Mouse (Mus musculus) embryo, embryonic 11 days (tissue): ENCODE data around the gene Reps1.

ENCODE experiments used
- DNase-seq: peaks from one replicate; pipeline ENCODE4 v3.0.0-alpha.2; 2015

Gene Reps1

DNA sequence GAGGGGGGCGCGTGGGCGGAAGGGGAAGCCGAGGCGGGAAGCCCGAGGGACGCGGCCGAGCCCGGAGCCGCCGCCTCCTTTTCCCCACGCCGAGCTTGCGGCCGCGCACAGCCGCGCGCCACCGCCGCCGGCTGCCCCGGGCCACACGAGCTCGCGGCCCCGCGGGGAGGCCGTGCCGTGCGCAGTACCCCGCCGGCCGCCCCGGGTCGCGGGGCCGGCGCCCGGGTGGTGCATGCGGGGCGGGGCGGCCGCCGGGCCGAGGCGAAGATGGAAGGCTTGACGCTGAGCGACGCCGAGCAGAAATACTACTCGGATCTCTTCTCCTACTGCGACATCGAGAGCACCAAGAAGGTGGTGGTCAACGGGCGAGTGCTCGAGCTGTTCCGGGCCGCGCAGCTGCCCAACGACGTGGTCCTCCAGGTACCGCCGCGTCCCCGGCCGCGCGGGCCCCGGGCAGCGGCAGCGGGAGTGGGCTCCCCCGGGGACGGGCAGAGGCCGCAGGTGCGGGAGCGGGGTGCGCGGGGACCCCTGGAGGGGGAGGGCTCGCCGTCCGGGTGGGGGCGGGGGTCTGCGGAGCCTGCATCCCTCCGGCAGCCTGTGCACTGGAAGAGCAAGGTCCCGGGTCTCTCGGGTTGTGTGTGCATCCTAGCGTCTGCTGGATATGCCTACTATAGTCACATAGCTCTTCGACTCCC lies at the start of gene Reps1:
Gene Reps1 (plus strand): TSS at position 166 of the 695 bp plus-strand sequence.
- peak; percentile 71 for DNase-seq

DNA sequence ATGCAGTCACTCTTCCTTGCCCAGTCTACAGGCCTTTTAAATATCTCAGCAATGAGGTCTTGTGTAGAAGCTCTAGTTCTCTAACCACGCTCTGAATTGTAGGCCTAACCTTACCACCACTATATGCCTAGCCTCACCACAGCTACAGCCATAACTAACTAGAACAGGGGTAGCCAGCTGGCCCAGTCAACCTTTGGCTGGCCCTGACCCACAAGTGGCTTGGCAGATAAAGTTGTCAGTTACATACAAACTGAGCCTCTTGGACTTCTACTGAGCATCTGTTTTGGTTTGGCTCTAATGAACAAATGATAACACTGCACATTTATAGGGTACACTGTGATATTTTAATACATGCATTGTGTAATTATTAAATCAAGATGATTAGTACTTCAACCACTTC lies 48.9 kb upstream of the Reps1 start:
- no peak for DNase-seq

DNA sequence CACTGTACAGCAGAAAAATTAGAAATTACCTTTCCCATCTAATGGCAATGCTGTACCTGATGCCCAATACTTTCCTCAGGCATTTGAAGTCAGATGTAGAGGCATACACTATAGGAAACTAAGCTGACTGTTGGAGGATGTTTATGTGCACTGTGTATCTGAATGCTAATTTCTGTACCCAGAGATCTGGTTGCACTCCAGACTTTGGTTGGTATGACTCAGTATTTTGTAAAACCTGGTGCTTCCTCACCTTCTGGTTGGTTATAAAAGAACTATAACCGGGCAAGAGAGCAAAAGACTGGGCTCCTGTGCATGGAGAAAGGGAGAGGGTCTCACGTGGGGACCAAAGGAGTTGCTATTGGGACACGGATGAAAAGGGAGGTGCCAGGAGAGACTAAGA lies 48.4 kb upstream of the Reps1 start:
- DNase-seq, result no peak

DNA sequence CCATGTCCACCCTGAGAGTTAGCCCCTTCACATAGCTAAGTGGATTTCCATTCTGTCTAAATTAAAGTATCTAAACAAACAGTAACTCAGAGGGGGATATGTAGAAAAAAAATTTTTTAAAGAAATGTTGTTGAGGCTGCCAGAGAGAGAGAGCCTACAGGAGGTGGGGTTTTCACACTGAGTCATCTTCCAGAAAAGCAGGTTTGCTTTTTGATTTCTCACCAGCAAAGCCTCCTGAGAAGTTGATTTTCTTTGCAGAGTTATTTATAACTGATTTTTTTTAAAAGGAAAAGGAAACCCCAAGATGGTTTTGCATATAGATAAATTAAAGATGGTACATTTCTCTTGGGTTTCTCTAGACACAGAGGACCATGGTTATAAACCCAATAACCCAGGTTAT lies 47.5 kb upstream of the Reps1 start:
- no peak for DNase-seq

DNA sequence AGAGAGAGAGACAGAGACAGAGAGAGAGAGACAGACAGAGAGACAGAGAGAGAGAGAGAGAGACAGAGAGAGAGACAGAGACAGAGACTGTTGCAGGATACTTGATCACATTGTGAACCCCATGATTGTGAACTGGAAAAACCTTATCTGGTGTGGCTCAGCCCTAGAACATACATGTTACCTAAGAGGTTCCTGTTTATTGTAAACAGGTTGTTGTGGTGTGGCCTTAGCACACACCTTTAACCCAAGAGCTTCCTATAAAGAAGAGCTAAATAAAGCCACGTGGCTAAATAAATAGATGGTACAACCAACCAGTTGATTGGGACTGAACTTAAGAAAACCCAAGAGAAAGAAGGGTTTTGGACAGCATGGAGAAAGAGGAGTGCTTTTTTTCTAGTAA lies 45.9 kb upstream of the Reps1 start:
- DNase-seq, result no peak

DNA sequence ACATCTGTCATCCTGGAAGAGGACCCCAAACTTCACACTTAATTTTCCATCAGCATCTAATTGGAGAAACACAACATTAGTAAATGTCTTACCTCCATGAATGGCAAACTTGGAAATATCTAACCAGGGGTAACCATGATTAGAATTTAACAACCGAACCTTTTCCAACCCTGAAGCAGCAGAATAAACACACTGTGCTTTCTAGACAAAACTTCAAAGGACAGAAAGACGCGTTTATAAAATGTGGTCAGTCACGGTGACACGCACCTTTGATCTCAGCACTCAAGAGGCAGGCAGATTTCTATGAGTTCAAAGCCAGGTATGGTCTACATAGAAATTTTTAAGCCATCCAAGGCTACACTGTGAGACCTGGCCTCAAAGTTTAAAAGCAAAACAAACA lies 43.9 kb upstream of the Reps1 start:
- DNase-seq, result no peak

DNA sequence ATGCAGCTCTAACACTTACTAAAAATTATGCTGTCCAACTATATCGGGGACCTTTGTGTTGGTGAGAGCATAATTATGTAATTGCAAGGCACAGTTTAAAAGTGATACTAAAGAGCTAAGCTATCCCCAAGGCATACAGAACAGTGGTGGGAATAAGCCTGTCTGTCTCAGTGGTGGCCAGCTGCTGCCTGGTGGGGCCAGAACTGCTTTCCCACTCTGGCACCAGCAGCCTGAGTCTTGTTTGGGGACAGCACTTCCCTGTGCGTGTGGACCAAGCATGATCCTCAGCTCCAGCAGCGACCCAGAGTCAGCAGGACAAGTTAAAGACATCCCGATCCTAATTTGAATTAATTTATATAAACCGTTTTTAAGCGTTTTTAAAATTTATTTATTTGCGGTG lies 35.2 kb upstream of the Reps1 start:
- no peak for DNase-seq

DNA sequence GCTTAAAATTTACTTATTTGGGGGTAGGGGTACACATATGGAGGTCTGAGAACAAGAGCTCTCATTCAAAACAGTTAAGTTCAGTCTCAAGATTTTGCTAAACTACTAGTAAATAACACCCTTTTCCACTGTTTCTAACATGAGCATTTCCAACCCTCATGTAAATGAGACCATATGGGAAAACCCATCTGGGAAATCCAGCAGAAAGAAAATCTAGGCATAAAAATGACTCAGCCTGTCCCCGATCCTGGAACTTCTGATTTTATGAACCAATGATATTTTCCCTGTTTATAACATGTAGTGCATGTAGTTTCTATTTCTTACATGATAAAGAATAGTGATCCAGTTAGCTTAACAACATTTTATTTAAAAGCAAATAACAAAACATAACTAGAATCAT lies 34.8 kb upstream of the Reps1 start:
- no peak for DNase-seq

DNA sequence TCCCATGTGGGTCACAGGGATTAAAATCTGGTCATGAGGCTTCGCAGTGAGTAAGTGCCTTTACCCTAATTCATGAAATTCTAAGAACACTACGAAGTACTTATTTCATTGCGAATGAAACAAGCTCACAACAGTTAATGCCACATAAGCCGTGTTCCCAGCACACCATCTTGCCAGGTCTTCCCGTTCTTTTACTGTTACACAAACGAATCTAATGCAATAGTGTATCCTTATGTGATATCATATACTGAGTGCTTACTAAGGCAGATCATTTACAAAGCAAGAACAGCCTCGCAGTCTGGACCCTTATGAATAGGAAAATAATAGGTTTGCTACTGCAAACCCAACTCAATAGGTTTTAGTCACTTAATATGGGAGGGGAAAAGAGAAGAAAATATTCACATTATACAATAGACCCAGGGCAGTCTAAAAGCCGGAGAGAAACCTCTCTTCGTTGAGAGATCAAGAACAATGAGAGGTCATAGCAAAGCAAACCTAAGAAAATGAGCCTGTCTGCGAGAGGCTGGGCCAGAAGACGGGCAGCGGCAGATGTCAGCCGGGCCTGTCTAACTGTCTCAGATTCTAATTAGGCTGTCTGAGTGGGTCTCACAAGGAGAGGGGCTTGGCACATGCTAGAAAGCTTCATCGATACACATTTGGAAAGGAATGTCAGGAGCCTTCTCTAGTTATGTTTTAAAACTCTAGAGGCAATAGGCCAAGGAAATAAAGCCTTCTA lies 33.9 kb upstream of the Reps1 start:
- DNase-seq, result no peak

DNA sequence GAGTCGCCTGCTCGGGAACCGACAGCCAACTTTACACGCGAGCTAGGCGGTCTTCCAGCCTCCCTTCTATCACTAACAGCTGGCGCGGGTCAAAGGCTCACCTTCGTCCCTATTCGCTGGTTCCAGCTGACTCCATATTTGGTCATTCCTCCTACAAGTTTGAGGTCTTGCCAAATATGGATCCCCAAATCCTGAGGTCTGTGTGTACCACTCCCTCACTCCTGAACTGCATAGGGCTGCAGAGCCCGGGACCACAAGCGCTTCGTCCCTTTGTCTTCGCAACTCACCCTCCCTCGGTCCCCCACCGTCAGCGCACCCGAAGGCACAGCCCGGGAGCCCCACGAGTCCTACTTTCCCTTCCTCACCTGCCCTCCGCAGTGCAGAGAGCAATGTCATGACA lies 33.3 kb upstream of the Reps1 start:
- peak; percentile 90 for DNase-seq

DNA sequence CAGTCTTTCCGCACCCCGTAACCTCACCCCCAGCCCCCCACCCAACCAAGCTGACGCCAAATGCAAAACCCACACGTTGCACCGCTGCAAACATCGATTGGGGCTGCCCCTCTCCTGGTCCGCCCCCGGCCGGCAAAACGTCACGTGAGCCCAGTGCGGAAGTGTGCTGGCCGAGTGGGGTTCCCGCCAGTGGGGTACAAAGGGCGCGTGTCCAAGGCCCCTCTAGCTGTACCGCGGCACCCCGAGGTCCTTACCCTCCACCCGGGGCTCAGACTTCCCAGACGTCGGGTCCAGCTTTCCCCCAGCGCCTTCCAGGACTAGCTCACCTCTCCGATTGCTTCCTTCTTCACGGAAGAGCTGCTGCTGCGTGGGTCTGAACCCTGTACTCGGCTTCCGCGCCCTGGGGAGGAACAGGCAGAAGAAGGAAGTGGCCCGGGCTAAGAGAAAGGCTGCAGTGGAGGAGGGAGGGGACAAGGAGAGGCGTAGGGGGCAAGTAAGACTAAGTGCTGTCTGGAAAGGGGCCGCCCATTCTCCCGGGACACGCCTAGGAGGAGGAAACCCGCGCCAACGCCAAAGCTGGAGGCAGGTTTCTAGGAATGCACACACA lies 32.8 kb upstream of the Reps1 start, which contains the start of gene Abracl:
Gene Abracl (minus strand): TSS at position 548 of the 607 bp plus-strand sequence.
- DNase-seq, result peak; percentile 89

DNA sequence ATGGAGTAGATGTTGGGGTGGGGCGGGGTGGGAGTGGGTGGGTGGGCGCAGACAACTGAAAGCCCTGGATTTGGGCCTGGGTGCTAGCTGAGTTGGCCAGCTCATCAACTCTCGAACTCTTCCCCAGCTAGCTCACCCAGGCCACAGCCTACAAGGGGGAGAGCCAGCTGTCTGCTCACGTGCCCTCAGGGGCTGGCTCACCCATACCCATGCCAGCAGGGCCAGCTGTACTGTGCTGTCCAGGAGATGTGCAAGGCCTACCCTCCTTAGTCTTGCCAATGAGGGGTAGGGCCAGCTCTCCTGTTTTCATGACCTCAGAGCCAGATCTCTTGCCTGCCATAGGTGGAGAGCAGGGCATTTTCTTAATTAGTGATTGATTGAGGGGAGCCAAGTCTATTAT lies 21.3 kb upstream of the Reps1 start:
- no peak for DNase-seq

DNA sequence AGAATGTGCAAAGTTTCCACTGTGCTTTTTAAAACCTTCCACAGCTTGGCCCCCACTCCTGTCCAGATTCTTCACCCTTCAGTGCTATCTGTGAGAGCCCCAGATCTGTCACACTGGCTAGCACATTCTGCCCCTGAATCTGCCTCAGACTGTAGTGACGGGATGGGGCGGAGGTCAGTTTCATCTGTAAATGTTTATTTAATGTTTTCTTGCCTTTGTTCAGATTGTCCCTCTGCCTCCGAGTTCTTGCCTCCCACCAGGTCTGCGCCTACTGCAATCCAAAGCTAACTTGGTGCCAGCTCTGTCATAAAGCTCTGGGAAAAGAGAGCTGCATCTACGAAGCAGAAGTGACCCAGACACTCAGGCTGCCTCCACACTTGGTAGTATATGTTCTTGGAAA lies 18.8 kb upstream of the Reps1 start:
- no peak for DNase-seq

DNA sequence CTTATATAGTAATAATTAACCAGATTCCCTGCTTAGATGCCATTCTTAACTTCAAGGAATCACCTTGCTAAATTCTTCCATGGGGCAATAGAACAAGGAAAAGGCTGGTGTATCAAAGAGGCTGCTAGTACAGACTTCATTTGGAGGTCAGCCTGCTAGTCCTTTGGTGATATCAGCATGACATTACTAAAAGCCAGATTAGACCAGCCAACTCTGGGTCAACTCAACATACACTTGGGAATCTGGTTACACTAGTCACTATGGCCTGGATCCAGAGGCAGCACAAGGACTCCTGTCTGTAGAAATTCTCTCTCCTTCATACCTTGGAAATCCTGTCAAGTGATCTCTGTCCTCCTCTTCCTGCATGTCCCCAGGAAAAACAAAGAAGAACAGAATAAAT lies 9.3 kb upstream of the Reps1 start:
- DNase-seq, result no peak

DNA sequence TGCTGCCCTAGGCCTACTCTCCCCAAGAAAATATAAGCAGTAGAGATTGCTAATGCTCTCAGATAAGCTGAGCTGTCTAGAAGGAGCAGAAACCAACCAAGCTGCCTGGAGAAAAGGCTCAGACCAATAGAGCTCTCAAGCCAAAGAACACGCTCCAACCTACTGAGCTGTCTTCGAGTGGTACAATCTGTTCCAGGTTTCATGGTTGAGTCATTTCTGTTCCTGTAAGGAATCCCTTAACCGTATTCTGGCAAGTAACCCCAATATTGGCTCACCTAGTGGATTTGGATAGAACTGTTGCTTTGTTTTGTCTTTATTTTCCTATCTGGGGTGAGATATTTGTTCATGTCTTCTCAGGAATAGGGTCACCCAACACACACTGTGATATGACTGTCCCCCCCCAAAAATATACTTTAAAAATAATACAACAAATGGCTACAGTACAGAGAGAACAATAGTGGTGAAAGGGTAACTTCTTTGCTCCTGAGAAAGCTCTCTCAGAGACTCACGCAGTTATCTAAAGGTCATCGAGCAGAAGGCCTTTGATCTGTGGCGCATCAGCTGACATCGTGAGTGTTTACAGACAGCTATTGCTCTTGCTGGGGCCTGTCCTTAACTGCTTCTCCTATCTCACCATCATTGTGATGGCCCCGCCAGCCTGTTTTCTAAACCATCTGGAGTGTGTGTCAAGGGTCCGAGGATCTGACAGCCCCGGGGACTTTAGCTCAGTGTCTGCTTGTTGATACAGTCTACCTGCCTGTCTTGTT lies 8.1 kb upstream of the Reps1 start:
- DNase-seq, result peak; percentile 20

DNA sequence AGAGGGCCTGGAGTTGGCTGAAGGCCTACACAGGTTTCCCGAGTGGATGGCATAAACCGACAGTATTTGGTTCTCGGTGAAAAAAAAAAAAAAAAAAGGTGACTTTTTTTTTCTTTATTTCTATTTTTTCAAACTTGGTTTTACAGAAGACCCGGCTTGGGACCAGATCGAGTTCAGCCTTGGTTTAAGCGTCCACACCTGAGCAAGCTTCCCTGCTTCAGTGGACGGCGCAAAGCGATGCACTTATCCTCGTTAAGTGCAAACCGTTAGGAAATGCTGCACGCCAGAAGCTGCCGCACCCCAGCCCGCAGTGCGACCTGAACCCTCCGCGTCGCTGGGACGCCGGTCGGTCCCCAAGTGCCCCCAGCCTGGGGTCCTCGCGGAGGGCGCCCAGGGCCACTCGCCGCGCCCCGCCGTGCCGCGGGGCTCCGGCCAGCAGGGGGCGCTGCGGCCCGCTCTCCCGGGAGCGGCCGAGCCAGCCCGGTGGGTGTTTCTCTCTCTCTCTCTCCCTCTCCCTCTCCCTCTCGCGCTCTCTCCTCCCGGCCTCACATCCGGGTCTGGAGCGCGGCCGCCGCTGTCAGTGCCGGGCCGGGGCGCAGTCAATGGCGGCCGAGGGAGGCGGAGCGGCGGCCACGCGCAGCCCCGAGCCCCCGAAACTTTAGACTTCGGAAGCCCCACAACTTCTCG lies 509 bp upstream of the Reps1 start:
- DNase-seq, result peak; percentile 92

DNA sequence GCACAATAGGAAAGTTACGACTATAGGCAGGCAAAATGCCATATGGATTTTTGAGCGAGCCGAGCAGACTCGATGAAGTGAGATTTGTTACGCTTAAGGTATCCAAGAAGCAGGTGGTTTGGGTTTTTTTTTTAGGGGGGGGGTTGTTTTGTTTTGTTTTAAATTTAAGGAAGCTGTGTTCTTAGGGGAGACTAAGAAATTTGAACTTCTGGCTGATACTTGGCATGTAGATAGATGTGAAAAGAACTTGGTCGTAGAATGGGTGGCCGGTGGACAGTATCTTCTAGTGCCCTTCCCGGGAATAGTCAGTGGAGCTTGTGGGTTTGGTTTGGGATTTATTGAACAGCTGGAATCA lies 707 bp downstream of the Reps1 start:
- DNase-seq, result peak; percentile 27

DNA sequence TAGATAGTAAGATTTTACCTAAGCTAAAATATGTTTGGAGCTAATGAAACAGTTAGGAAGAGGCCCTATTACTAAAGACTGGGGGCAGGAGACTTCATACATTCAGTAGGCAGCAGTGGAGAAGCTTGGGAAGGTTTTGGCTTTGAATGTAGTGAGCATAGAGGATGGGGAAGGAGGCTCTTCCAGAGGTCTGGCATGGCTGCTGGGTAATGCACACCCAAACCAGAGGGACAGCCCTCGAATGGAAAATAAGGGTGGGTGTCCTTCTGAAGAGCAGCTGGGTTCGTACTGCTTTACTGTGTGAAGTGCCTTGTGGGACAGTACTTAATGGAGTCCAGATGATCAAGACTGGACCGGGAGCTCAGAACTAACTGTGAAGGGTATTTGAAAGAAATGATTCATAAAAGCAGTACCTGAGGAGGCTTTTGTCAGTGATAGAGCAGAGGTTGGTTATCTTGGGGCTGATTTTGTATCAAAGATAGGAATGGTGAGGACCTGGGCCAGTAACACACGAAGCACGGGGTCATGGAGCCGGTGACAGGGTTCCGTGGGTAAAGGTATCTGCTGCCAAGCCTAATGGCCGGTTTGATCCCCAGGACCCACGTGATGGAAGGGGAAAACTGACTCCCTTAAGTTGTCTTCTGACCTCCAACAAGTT lies 3.1 kb downstream of the Reps1 start:
- DNase-seq, result no peak

DNA sequence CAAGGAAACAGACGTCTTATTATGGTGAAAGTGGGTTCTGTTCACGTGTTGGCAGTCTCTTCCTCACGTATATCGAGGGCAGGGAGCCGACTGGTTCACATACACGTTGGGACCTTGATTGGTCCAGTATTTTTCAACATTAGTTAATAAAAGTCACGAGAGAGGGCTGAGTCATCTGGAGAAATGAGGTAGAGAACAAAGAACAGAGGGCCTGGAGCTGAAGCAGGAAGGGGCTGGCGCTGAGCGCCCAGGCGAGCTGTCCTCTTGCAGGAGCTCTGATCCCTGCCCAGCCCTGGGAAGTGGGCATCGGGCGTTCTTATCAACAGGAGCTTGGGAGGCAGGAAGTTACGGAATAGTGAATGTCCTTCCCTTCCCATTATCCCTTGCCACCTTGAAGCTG lies 4.1 kb downstream of the Reps1 start:
- DNase-seq, result no peak

DNA sequence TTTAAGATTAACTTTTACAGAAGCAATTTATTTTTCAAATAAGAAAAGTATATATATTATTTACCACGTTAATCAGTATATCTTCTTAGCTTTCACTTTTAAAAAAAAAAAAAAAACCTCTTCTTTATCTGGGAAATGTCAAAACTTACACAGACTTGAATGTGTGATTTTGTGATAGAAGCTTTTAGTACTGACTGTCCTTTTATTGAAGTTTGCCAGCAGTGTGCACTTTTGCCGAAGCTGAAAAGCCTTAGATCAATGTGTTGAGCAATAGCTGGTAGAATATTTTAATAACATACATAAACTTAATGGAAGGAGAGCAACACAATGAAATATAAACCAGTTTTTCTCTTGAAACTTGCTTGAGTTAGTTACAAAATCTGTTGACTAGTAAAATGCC lies 5.1 kb downstream of the Reps1 start:
- DNase-seq, result no peak

DNA sequence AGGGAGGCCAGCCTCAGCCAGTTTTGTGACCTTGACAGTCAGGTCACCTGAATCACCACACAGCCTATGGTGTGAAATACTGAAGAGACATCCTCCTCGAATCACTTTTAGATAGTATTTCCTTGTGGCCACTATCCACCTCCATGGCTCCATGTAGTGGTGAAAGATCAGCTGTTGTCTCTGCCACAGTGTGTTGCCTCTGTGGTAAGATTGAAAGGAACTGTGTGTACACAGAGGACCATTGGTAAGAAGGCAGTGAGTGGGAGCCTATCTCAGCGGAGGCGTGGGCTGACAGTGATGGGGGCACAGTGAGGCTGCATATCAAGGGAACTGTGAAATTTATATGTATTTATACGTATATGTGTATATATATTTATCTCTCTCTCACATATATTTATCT lies 5.9 kb downstream of the Reps1 start:
- DNase-seq, result no peak

DNA sequence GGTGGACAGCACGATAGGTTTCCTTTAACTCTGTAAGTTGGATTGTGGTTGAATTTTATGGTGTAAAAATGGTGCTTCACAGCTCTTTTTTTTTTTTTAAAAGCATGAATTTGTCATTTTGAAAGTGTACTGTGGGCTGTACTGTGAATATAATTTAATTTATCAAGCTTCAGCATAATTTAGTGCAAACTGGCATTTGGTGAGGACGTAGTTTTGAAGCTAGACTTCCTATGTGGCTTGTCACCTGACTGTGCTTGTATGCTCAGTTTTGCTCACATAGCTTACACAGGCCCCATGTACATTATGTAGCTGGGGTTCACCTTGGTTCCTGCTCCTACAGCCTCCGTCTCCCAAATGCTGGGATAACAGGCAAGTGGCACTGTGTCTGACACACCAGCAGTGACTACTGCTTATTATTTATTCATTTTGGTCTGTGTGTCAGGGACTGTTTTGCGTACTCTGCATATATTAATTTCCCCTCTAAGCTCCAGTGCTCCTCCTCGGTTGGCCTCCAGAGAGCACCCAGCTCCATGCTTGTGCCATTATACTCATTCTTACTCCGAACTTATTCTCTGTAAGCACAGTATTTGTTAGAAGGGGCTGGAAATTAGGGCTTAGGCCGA lies 9.1 kb downstream of the Reps1 start:
- DNase-seq, result no peak
